Mouse (Mus musculus): ENCODE measurements at regions not wholly inside any gene's neighbourhood (a gene's known extent, or its start where the extent isn't known, plus 50 kb on each side); places are given as distances from the start of the nearest gene placed in this dataset.

DNA sequence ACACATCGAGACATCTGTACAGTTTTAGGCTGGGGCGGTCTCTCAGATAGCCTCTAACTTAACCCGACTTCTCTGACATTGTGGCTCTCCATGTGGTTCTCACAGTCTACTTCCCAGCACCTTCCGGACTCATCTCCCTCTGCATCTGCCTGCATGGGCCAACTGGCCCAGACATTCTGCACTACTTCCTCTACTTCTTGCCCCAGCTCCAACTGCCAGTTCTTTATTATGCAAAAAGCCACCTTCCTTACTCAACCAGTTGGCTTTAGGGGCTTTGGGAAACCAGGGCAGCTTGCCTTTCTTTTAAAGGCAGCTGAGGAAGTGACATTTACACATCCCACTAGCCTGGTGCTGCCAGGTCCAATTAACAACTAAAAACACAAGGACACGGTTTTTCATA is 97.1 kb upstream of the Spdye4c start:
- no peaks in the 10 kb centered on the region for H3K27me3 ChIP-seq (ENCODE audit: control insufficient read depth, insufficient read depth, low read length)
- H3K27ac ChIP-seq (ENCODE audit: insufficient read depth, low read depth, low read length): no peak overlapping the region
- no peaks in the 10 kb centered on the region for H3K4me1 ChIP-seq (ENCODE audit: control insufficient read depth, insufficient read depth, insufficient read length, low read length)
- no peak overlapping the region for H3K4me3 ChIP-seq (ENCODE audit: low read depth, low read length)
- WGBS: 81% methylated on average over 5 of the region's 5 CpGs
- no peaks in the 10 kb centered on the region for H3K36me3 ChIP-seq (ENCODE audit: control insufficient read depth, insufficient read depth, low read length)
- no peak for TF ChIP-seq CTCF (IDR thresholded peaks at IDR 0.05; ENCODE audit: extremely low read depth, insufficient read length, insufficient replicate concordance, low read depth, low read length)

DNA sequence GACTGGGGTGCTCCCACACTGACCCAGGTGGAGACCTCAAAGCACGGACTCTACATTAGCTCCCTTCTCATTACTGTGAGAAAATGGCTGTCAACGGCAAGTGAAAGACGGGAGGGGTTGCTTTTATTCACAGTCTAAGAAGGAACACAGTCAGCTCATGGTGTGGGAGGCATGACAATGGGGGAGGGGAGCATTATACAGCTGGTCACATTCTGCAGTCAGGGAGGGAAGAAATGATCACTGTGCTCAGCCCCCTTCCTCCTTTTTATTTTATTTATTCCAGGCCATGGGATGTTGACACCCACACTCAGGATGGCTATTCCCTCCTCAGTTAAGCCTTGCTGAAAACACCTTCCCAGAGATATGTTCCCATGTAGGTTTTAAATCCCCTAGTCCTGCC is 93.1 kb upstream of the Spdye4c start:
- TF ChIP-seq CTCF (IDR thresholded peaks at IDR 0.05; ENCODE audit: extremely low read depth, insufficient read length, insufficient replicate concordance, low read depth, low read length) (no peak), POLR2A (IDR thresholded peaks at IDR 0.05; ENCODE audit: low read depth, low read length) (no peak)
- 72% methylated on average over 3 of the region's 3 CpGs for WGBS
- Histone ChIP-seq H3K4me3 (ENCODE audit: low read depth, low read length) (no peak overlapping the region), H3K27ac (ENCODE audit: insufficient read depth, low read depth, low read length) (no peak overlapping the region), H3K4me1 (ENCODE audit: control insufficient read depth, insufficient read depth, insufficient read length, low read length) (no peaks in the 10 kb centered on the region), H3K27me3 (ENCODE audit: control insufficient read depth, insufficient read depth, low read length) (no peaks in the 10 kb centered on the region), H3K36me3 (ENCODE audit: control insufficient read depth, insufficient read depth, low read length) (no peaks in the 10 kb centered on the region)

DNA sequence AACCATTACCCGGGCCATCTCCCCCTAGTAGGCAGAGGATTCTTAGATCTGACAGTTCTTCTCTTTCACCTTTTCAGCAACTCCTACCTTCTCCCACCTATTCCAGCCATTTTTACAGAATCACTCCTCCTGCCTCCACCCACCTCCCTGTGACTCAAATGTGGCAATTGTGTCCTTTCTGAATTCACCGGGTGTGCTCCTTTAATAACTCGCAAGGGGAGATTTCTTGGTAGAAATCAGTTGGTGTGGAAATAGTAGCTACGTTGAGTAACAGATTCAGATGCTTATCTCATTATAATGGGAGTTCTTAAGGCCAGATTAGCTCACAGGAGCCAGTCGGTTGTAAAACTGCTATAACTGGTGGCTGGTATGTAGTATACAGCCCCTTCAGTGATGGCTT is 92.4 kb upstream of the Spdye4c start:
- WGBS: 45% methylated on average over 5 of the region's 5 CpGs
- TF ChIP-seq CTCF (IDR thresholded peaks at IDR 0.05; ENCODE audit: extremely low read depth, insufficient read length, insufficient replicate concordance, low read depth, low read length) (no peak), POLR2A (IDR thresholded peaks at IDR 0.05; ENCODE audit: low read depth, low read length) (no peak)
- Histone ChIP-seq H3K27me3 (ENCODE audit: control insufficient read depth, insufficient read depth, low read length) (no peaks in the 10 kb centered on the region), H3K4me3 (ENCODE audit: low read depth, low read length) (no peak overlapping the region), H3K4me1 (ENCODE audit: control insufficient read depth, insufficient read depth, insufficient read length, low read length) (no peaks in the 10 kb centered on the region), H3K27ac (ENCODE audit: insufficient read depth, low read depth, low read length) (no peak overlapping the region), H3K36me3 (ENCODE audit: control insufficient read depth, insufficient read depth, low read length) (no peaks in the 10 kb centered on the region)

DNA sequence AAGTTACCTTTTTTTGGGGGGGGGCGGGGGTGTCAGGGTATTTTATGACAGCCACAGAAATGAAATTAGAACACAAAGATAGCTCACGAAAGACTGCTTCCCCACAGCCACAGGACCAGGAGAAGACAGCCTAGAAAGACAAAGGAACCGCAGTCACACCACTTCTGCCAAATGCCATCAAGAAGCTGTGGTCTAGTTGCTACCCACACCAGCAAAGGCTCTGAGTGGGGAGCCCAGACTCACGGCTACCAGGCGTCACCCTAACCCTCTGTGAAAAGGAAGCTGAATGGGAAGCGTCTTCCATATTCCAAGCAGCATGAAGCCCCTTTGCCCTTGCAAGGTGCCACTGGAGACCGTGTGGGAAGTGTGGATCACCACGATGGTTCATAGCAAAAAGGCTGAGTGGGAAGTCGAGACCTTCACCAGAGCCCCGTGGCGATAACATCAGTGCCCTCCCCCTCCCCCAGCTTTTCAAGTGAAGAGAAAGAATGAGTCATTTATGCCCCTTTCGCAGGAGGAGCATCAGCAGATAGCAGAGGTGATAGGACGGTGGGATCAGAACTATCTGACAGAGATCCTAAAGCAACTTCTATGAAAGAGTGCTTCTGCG is 91.3 kb upstream of the Spdye4c start:
- H3K27ac ChIP-seq (ENCODE audit: insufficient read depth, low read depth, low read length): no peak overlapping the region
- no peaks in the 10 kb centered on the region for H3K27me3 ChIP-seq (ENCODE audit: control insufficient read depth, insufficient read depth, low read length)
- TF ChIP-seq CTCF (IDR thresholded peaks at IDR 0.05; ENCODE audit: extremely low read depth, insufficient read length, insufficient replicate concordance, low read depth, low read length): no peak
- TF ChIP-seq POLR2A (IDR thresholded peaks at IDR 0.05; ENCODE audit: low read depth, low read length): no peak
- WGBS: 68% methylated on average over 14 of the region's 14 CpGs
- H3K4me3 ChIP-seq (ENCODE audit: low read depth, low read length): no peak overlapping the region
- no peaks in the 10 kb centered on the region for H3K36me3 ChIP-seq (ENCODE audit: control insufficient read depth, insufficient read depth, low read length)
- no peaks in the 10 kb centered on the region for H3K4me1 ChIP-seq (ENCODE audit: control insufficient read depth, insufficient read depth, insufficient read length, low read length)

DNA sequence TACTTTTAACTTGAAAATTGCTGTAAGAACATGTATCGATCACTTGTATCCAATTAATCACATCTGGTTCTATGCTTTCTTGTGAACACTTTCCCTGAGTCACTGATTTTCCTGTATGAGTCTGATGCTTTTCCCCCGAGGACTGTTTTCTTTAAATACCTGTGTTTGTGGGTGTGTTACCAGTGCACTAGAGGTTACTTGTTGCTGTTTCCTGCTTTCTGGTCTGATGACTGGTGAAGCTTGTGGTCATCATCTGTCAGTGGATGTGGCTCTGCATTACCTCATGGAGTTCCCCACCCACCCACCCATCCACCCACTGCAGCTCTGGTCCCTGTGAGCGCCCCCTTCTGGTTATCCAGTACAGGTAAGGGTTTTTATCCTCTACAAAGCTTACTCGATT is 88.3 kb upstream of the Spdye4c start:
- Histone ChIP-seq H3K4me1 (ENCODE audit: control insufficient read depth, insufficient read depth, insufficient read length, low read length) (no peaks in the 10 kb centered on the region), H3K27ac (ENCODE audit: insufficient read depth, low read depth, low read length) (no peak overlapping the region), H3K36me3 (ENCODE audit: control insufficient read depth, insufficient read depth, low read length) (no peaks in the 10 kb centered on the region), H3K27me3 (ENCODE audit: control insufficient read depth, insufficient read depth, low read length) (no peaks in the 10 kb centered on the region), H3K4me3 (ENCODE audit: low read depth, low read length) (no peak overlapping the region)
- WGBS: 65% methylated on average over 4 of the region's 4 CpGs
- no peak for TF ChIP-seq POLR2A (IDR thresholded peaks at IDR 0.05; ENCODE audit: low read depth, low read length)
- TF ChIP-seq CTCF (IDR thresholded peaks at IDR 0.05; ENCODE audit: extremely low read depth, insufficient read length, insufficient replicate concordance, low read depth, low read length): no peak

DNA sequence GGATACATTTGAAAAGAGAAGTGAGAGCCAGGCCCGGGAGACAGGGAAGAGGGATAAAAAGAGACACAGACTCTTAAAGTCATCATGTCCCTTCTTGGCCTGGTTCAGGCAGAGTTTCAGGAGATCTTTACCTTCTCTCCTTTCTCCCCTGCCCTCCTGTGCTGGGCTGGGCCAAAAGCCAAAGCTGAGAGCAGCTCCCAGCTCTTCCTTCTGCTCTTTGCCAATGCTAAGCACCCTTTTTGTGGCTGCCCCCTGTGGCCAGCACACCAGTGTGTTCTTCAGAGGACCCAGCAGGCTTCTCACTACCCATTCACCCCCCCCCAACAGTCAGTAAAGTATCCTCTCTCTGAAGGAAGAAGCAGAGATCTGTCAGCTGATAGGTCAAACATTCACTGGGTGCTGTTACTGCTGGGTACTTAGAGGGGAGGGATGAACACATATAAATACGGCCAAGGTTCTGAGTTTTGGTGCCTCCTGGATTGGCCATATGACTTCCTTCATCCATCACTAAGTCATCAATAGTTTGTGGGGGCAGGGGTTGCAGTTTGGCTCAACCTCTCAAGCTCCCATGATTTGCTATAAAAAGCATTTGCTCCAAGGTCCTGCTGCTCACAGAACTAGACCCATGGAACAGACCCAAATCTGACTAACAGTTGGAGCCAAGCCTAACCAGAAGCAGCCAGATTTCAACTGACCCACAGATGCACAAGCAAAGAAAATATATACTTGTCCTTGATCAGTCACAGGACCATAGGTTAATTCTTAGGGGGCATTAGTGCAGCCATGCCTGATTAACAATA is 87.7 kb upstream of the Spdye4c start:
- Histone ChIP-seq H3K4me1 (ENCODE audit: control insufficient read depth, insufficient read depth, insufficient read length, low read length) (no peaks in the 10 kb centered on the region), H3K27me3 (ENCODE audit: control insufficient read depth, insufficient read depth, low read length) (no peaks in the 10 kb centered on the region), H3K4me3 (ENCODE audit: low read depth, low read length) (no peak overlapping the region), H3K36me3 (ENCODE audit: control insufficient read depth, insufficient read depth, low read length) (no peaks in the 10 kb centered on the region), H3K27ac (ENCODE audit: insufficient read depth, low read depth, low read length) (no peak overlapping the region)
- TF ChIP-seq POLR2A (IDR thresholded peaks at IDR 0.05; ENCODE audit: low read depth, low read length) (no peak), CTCF (IDR thresholded peaks at IDR 0.05; ENCODE audit: extremely low read depth, insufficient read length, insufficient replicate concordance, low read depth, low read length) (no peak)
- 76% methylated on average over 2 of the region's 2 CpGs for WGBS

DNA sequence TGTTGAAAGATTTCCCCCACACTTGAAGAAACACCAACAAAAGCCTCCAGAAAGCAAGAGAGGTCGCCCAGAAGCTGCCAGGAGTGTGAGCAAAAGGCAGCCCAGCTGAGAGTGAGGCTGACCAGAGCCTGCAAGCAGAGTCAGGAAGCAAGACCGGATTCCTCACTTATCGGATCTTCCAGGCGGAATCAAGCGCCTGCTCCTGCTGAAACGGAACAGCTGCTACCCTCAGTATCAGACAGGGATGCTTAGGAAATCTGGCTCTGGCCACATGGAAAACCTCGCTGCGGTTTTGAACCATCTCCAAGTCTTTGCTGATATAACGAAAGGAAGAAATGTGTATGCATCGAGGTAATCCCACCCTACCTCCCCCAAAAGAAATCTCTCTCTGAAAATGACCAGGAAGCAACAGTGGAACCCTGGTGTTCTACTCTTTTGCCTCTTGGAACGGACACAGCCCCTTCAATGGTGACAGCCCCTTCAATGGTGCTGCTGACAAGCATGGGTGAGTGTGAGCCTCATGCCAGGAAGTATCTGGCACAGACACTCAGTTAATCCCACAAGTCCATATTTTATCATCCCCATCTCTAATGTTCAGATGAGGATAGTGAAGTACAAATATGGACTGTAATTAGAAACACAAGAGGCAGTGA is 83.3 kb upstream of the Spdye4c start:
- no peak overlapping the region for H3K27ac ChIP-seq (ENCODE audit: insufficient read depth, low read depth, low read length)
- WGBS: 52% methylated on average over 11 of the region's 11 CpGs
- no peak overlapping the region for H3K4me3 ChIP-seq (ENCODE audit: low read depth, low read length)
- no peaks in the 10 kb centered on the region for H3K36me3 ChIP-seq (ENCODE audit: control insufficient read depth, insufficient read depth, low read length)
- H3K4me1 ChIP-seq (ENCODE audit: control insufficient read depth, insufficient read depth, insufficient read length, low read length): peaks cover 1% of the 10 kb centered on the region; the same call in 1 of the 2 replicates
- no peaks in the 10 kb centered on the region; the same call in 1 of the 2 replicates for H3K27me3 ChIP-seq (ENCODE audit: control insufficient read depth, insufficient read depth, low read length)
- TF ChIP-seq POLR2A (IDR thresholded peaks at IDR 0.05; ENCODE audit: low read depth, low read length) (no peak), CTCF (IDR thresholded peaks at IDR 0.05; ENCODE audit: extremely low read depth, insufficient read length, insufficient replicate concordance, low read depth, low read length) (no peak)

Measured in small intestine, adult 2 months (tissue).